Mouse (Mus musculus): ENCODE measurements around the gene Gpn3. TPM values are rescaled to one million over a fixed set of nuclear protein-coding genes. Genes with fewer than 3 reads are reported as not detected.

Gpn3 gene
- polyA plus RNA-seq (2012; rRNA removed): 24.4 and 29.1 TPM in 2 replicates

DNA sequence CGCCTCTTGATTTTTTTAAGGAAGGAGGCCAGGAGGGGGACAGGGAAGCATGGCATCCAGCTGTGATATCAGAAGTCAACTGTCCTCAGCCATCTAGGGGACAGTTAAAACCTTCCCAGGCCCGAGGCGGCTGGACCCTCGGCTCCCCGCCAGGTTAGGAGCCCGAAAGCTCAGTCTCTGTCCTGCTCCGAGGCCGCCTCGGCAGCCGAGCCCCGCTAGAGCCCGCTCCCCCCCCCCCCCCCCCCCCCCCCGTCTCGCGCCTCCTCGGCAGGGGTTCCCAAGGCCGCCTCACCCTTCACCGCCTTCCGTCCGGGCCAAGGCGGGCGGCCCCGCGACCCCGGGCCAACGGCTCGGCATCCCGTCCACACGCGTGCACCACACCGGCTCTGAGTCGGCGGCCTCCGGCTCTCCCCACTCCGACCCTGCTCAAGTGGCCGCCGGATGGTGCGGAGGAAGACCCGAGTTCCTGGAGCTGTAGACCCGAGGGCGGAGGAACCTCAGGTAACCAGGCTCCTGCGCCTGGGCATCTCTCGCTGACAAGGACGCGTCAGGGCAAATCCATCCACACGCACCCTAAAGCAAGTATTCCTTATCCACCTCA, at the start of gene Gpn3:
Gene Gpn3 (plus strand): TSS at position 286 of the 601 bp plus-strand sequence.

DNA sequence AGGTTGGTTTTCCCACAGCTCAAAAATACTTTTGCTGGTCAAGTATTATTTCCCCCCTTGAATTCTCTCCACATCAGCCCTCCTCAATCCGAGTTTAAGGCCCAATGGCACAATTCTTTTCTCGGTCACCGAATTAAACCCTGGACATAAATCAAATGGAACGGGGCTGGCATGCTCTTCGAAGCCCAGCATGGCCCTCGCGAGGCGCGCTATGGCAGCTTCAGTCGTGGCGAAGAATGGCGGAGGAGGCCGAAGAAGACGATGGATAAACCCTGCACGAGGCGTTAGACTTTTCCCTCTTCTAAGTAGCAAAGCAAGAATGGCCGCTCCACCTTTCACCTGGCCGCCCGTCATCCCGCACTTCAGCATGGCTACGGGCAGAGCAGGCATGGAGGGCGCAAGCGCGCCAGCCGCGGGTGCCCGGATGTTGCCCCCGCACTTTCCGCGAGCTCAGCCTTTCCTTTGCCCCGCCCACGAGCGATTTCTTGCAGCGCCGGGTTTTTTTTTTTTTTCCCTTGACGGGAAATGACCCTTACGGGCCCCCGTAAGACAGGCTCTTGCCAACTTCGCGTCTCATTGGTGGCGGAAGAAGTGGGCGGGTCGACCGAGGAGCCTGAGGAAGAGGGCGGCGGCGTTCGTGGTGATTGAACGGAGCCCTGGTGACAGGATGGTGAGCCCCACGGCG, 17.7 kb upstream of the Gpn3 start, which contains the start of the genes Rad9b and Vps29:
Gene Rad9b (minus strand): TSS at position 427 of the 685 bp plus-strand sequence.
Gene Vps29 (plus strand): TSS at position 563 of the 685 bp plus-strand sequence.

DNA sequence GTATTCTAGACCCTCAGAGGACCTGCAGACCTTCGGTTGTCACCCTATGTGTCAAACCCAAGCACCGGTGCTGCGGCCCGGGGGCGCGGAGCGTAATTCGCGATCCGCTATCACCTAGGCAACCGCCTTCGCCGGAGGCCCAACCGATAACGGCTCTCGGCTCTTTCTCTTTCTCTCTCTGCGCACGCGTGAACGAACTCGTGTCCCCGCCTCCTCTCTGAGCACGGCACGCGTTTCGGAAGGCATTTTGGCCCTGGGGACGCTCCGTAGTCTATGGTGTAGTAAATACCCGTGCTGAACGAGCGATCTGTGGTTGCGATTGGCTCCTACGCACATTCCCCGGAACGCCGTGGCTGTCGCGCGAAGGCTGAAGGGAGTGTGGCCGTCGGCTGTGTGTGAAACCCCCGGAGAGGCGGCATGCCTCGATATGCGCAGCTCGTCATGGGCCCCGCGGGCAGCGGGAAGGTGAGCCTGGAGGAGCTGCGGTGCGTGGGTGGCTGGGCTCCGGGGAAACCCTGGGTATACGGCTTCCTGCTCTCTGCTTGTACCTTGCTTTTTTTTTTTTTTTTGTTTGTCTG, 605 bp downstream of the Gpn3 start, which contains the start of gene Fam216a:
Gene Fam216a (minus strand): TSS at position 173 of the 578 bp plus-strand sequence.

DNA sequence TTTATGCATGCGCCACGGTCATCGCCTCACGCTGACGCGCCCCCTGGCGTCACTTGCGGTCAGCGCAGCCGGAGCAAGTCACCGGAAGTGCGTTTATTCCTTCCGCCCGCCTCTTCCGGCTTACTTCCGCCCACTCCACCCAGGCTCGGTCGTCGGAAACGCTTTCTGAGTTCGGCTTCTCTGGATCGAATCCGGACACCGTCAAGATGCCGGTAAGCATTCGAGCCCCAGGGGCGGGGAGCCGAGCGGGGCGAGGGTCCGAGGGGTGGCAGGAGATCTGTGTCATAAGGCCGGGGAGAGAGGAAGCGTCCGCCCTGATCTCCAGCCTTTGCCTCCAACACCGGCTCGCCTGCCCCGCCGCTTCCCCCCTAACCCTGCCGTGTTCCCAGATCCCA, 20.1 kb downstream of the Gpn3 start, which contains the start of gene Arpc3:
Gene Arpc3 (plus strand): TSS at position 93 of the 395 bp plus-strand sequence.

DNA sequence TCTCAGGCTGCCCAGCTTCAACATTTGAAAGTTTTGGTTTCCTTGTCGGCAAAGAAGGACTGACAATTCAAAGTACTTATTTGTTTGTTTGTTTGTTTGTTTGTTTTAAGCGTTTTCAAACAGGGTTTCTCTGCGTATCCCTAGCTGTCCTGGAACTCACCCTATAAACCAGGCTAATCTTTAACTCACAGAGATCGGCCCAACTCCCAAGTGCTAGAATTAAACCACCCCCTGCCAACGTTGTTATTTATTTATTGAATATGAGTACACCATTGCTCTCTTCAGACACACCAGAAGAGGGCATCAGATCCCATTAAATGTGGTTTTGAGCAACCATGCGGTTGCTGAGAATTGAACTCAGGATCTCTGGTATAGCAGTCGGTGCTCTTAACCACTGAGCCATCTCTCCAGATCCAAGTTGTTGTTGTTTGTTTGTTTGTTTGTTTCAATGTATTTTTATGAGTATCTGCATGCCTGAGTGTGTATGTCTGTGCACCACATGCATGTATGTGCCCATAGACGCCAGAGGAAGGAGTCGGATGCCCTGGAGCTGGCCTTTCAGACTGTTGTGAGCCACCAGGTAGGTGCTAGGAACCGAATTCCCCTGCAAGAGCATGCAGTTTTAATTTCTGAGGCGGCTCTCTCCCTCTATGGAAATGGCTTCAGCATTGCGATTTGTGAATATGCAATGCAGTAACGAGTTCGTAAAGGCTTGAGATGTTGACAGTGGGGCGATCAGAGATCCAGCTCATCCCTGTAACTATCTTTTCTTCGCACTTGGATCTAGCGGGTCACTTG, 49.8 kb downstream of the Gpn3 start, which contains the start of gene Anapc7:
Gene Anapc7 (plus strand): TSS at position 423 of the 798 bp plus-strand sequence.

Other genes with a start within 250 kb of the Gpn3 start
- 0.07 and 0.19 TPM in 2 replicates for gene Ccdc63, start 231.1 kb upstream of the Gpn3 start, polyA plus RNA-seq (2012; rRNA removed)
- 92.4 and 99.2 TPM in 2 replicates for gene Ppp1cc, start 213.6 kb upstream of the Gpn3 start, polyA plus RNA-seq (2012; rRNA removed)
- 5.8 and 6.8 TPM in 2 replicates for gene Hvcn1, start 165.1 kb upstream of the Gpn3 start, polyA plus RNA-seq (2012; rRNA removed)
- gene Tctn1, start 107.4 kb upstream of the Gpn3 start, polyA plus RNA-seq (2012; rRNA removed): 2.6 and 3.0 TPM in 2 replicates
- gene Pptc7, start 87.5 kb upstream of the Gpn3 start, polyA plus RNA-seq (2012; rRNA removed): 7.6 and 10.1 TPM in 2 replicates
- 2.7 and 3.0 TPM in 2 replicates for gene Rad9b, start 17.6 kb upstream of the Gpn3 start, polyA plus RNA-seq (2012; rRNA removed)
- gene Vps29, start 17.5 kb upstream of the Gpn3 start, polyA plus RNA-seq (2012; rRNA removed): 47.9 and 55.7 TPM in 2 replicates
- gene Fam216a, start 488 bp downstream of the Gpn3 start, polyA plus RNA-seq (2012; rRNA removed): 13.8 and 14.0 TPM in 2 replicates
- gene Arpc3, start 20.0 kb downstream of the Gpn3 start, polyA plus RNA-seq (2012; rRNA removed): 159 and 165 TPM in 2 replicates
- gene Anapc7, start 49.8 kb downstream of the Gpn3 start, polyA plus RNA-seq (2012; rRNA removed): 10.0 and 11.7 TPM in 2 replicates
- gene Atp2a2, start 130.3 kb downstream of the Gpn3 start, polyA plus RNA-seq (2012; rRNA removed): 23.9 and 25.7 TPM in 2 replicates
- gene Ift81, start 242.6 kb downstream of the Gpn3 start, polyA plus RNA-seq (2012; rRNA removed): 1.7 TPM in 2 replicates